Mouse (Mus musculus) spleen, adult 2 months (tissue): ENCODE results near the gene Epha5. TPM values are rescaled to one million over a fixed set of nuclear protein-coding genes. Genes with fewer than 3 reads are reported as not detected.

Experiments
- DNase-seq, 2 experiments: peaks; one replicate each; pipeline versions ENCODE4 v3.0.0 to v3.0.0-alpha.2; 2012 to 2021; ENCODE audit warnings: low spot score in 2 of 2, low read depth in 1 of 2
- H3K27ac ChIP-seq: fragments of 200-500 bp; 2 replicates; pipeline ENCODE4 v1.5.1; 2012; ENCODE audit warnings: low read length, inconsistent platforms; ENCODE audit not compliant: insufficient read depth
- H3K27me3 ChIP-seq: fragments of 200-500 bp; 2 replicates; pipeline ENCODE4 v1.6.1; 2012; ENCODE audit warnings: mild to moderate bottlenecking, moderate library complexity, low read length, inconsistent platforms; ENCODE audit not compliant: control insufficient read depth, insufficient read depth
- H3K36me3 ChIP-seq: fragments of 200-500 bp; 2 replicates; pipeline ENCODE4 v1.6.1; 2012; ENCODE audit warnings: mild to moderate bottlenecking, low read length, inconsistent platforms; ENCODE audit not compliant: control insufficient read depth, insufficient read depth
- H3K4me1 ChIP-seq: fragments of 200-500 bp; 2 replicates; pipeline ENCODE4 v1.6.1; 2011; ENCODE audit warnings: inconsistent platforms; ENCODE audit not compliant: control insufficient read depth, insufficient read depth, insufficient read length
- H3K4me3 ChIP-seq: fragments of 200-500 bp; 2 replicates; pipeline ENCODE4 v1.5.1; 2011; ENCODE audit warnings: mild to moderate bottlenecking, inconsistent platforms; ENCODE audit not compliant: insufficient read depth, insufficient read length; ENCODE audit errors: extremely low read depth
- CTCF ChIP-seq: fragments of 200-500 bp; IDR thresholded peaks from 2 replicates; pipeline ENCODE4 v1.5.1; 2011; ENCODE audit warnings: mild to moderate bottlenecking, inconsistent platforms; ENCODE audit not compliant: insufficient read depth, insufficient read length, insufficient replicate concordance; ENCODE audit errors: extremely low read depth
- POLR2A ChIP-seq: fragments of 200-500 bp; IDR thresholded peaks from 2 replicates; pipeline ENCODE4 v1.6.1; 2011; ENCODE audit warnings: low read depth, low read length, inconsistent platforms
- WGBS: fragments of 180-500 bp; shearing (Covaris S2); methylation state at CpG from one replicate; pipeline ENCODE4 v1.1.7; 2018; 5-methylcytosine and 5-hydroxymethylcytosine counted together
- polyA plus RNA-seq: library from polyadenylated mRNA; depleted of rRNA; stranded (reverse); fragments of >200 nt; gene quantifications from 2 replicates; pipeline ENCODE4 v1.2.3, GENCODE M21; 2012

Gene Epha5
- polyA plus RNA-seq, 1 experiment: not detected

DNA sequence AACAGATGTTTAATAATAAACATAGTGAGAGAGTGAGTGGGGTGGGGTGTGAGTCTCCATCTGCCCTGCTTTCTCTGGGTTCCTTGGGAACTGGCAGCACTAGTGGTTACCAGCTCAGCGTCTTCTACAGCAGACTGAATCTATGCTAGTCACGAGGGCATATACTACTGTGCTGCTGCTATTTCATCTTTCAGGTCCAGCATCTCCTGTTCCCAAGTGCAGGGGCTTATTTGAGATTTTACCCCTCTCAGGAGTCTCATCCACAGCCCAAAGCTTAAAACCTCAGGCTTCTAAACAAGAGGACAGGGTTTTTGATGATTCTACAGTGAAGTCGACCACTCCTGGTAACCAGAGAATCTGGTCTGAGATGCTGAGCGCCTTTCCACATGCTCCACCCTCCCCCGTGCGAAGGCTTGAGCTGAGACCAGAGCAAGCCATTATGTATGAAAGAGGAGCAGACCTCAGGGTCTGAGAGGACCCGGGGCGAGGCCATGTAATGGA, 2.2 kb downstream of the Epha5 start:
- Histone ChIP-seq H3K27ac (no peak overlapping the region), H3K36me3 (no peaks in the 10 kb centered on the region), H3K4me1 (no peaks in the 10 kb centered on the region), H3K4me3 (no peak overlapping the region), H3K27me3 (peaks cover 2% of the 10 kb centered on the region)
- DNase-seq: no peak
- TF ChIP-seq POLR2A: no peak
- no peak for TF ChIP-seq CTCF
- WGBS: 15% methylated on average over 8 of the region's 8 CpGs

DNA sequence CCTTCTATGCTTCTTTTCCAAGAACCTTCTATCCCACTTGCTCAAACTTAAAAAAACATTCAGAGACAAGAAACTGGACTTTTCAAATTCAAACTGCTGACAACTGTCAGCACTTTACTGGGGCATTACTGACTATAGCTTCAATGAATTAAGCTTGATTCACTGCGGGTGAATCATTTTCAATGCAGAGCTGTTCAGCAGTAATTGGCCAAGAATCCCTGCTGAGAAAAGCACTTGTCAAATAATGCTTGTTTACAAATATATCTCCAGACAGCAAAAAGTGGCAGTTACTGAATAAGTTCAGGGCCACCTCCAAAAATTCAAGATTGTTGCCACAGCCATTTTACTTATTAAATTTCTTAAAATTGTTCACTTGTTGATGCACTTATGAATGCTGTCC, 4.2 kb downstream of the Epha5 start:
- H3K4me1 ChIP-seq: no peaks in the 10 kb centered on the region
- H3K27me3 ChIP-seq: peaks cover 2% of the 10 kb centered on the region
- TF ChIP-seq CTCF: no peak
- TF ChIP-seq POLR2A: no peak
- WGBS: 76% methylated on average over 1 of the region's 1 CpGs
- DNase-seq: no peak
- no peak overlapping the region for H3K4me3 ChIP-seq
- H3K27ac ChIP-seq: no peak overlapping the region
- H3K36me3 ChIP-seq: no peaks in the 10 kb centered on the region

DNA sequence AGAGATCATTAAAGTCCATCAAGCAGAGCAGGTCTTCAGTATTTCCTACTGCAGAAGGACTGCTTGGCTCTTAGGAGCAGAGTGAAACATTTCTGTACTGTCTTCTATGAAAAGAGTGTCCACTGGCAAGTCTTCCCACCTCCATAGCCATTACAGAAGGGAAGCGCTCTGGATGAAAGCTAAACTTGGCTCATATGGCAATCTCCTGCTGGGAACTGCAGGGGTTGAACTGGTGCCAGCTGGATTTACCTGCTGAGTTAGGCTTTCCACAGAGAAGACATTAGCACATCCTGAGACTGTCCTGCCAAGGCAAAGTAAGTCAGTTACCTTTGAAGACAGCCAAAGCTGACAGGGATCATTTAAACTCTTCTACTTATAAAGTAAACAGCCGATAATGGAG, 8.8 kb downstream of the Epha5 start:
- no peaks in the 10 kb centered on the region for H3K36me3 ChIP-seq
- H3K27ac ChIP-seq: no peak overlapping the region
- no peak for DNase-seq
- TF ChIP-seq POLR2A: no peak
- no peak for TF ChIP-seq CTCF
- H3K4me3 ChIP-seq: no peak overlapping the region
- no peaks in the 10 kb centered on the region for H3K4me1 ChIP-seq
- 82% methylated on average over 2 of the region's 2 CpGs for WGBS
- H3K27me3 ChIP-seq: no peaks in the 10 kb centered on the region

DNA sequence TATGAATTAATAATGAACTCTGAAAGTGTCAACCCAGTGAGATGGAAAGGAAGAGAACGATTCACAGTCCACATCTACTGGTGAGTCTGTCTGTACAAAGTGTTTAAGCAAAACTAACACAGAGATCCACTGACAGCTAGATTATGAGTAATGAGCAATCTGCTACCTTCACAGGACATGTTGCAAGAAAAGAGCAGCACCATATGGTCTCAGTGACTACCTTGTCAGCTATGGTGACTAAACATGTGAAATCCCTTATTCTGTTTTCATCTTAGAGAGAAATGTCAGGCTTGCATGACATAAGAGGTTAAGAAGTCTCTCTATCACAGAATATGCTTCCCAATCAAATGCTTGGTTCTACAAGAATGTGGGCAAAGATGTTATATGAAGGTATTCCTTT, 20.1 kb downstream of the Epha5 start:
- Histone ChIP-seq H3K36me3 (no peaks in the 10 kb centered on the region), H3K27me3 (no peaks in the 10 kb centered on the region), H3K4me1 (no peaks in the 10 kb centered on the region), H3K4me3 (no peak overlapping the region), H3K27ac (no peak overlapping the region)
- no peak for DNase-seq
- 82% methylated on average over 1 of the region's 1 CpGs for WGBS
- TF ChIP-seq CTCF: no peak
- no peak for TF ChIP-seq POLR2A

DNA sequence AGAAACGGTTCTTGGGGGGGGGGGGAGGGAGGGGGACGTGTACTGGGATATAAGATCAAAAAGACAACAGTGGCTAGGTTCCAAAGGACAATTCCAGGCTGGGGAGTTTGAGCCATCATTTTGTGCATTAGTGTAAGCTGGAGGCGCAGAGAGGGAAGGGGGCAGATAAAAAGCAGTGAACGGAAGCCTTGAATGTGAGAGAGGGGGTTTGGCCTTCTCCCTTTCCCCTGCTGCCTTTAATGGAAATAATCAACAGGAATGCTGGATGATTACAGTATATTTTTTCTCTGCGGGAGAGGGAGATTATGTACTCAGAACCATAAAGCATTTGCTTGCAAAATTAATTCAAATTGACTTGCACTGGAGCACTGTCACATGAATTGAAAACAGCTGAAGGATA, 51.8 kb downstream of the Epha5 start:
- H3K36me3 ChIP-seq: no peaks in the 10 kb centered on the region
- no peaks in the 10 kb centered on the region for H3K27me3 ChIP-seq
- 72% methylated on average over 5 of the region's 5 CpGs for WGBS
- H3K27ac ChIP-seq: no peak overlapping the region
- no peak for TF ChIP-seq POLR2A
- no peak for TF ChIP-seq CTCF
- DNase-seq: no peak
- no peak overlapping the region for H3K4me3 ChIP-seq
- no peaks in the 10 kb centered on the region for H3K4me1 ChIP-seq

DNA sequence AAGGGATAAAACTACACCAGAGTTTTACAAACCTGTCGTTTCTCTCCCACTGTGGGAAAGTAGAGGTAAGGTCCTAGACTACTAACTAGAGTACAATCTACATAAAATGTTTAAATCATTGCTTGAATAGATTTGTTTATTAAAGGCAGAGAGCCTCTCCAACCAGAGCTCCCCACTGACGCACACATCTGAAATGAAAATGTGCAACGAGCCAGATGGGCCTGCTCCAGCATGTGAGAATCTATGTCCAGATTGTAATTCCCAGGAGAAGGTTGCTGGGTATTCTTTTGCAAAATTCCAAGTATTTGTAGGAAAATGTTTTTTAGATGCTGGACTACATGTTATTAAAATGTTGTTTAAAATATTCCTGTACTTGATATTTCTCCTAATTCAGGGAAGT, 57.8 kb downstream of the Epha5 start:
- no peak for TF ChIP-seq POLR2A
- no peak for TF ChIP-seq CTCF

DNA sequence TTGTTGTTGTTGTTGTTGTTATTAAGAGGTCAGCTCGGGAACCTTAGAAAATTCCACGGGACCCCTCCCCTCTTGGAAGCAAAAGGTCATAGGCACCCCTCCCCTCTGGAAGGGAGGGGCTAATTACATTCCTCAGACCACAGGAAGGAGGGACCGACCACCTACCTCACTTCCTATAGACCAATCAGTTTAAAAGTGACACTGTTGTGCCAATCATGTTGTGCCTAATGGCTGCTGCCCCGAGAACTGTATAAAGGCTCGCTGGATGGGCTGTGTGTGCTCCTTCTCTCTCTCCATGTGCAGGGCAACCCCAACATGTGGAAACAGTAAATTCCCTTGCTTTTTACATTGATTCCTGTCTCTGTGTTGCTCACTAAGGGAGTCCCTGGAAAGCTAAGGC, 64.1 kb downstream of the Epha5 start:
- H3K4me1 ChIP-seq: no peaks in the 10 kb centered on the region
- H3K4me3 ChIP-seq: no peak overlapping the region
- H3K27me3 ChIP-seq: no peaks in the 10 kb centered on the region
- 74% methylated on average over 5 of the region's 5 CpGs for WGBS
- TF ChIP-seq POLR2A (no peak), CTCF (no peak)
- DNase-seq: no peak
- H3K36me3 ChIP-seq: no peaks in the 10 kb centered on the region
- no peak overlapping the region for H3K27ac ChIP-seq

More for the DNA sequence above, 57.8 kb downstream of the Epha5 start:
- no peak for DNase-seq
- Histone ChIP-seq H3K4me3 (no peak overlapping the region), H3K4me1 (no peaks in the 10 kb centered on the region), H3K36me3 (no peaks in the 10 kb centered on the region), H3K27ac (no peak overlapping the region), H3K27me3 (no peaks in the 10 kb centered on the region)
- WGBS: 90% methylated on average over 3 of the region's 3 CpGs
